Mouse (Mus musculus) common myeloid progenitor, adult 5-6 weeks (primary cell): ENCODE measurements at regions not wholly inside any gene's neighbourhood (a gene's known extent, or its start where the extent isn't known, plus 50 kb on each side); places are given as distances from the start of the nearest gene placed in this dataset.

ENCODE experiments used
- ATAC-seq: replicated peaks from 2 replicates; pipeline ENCODE4 v1.8.0; 2016; ENCODE audit warnings: low read depth, mild to moderate bottlenecking, moderate TSS enrichment, inconsistent platforms; ENCODE audit not compliant: poor library complexity, severe bottlenecking

DNA sequence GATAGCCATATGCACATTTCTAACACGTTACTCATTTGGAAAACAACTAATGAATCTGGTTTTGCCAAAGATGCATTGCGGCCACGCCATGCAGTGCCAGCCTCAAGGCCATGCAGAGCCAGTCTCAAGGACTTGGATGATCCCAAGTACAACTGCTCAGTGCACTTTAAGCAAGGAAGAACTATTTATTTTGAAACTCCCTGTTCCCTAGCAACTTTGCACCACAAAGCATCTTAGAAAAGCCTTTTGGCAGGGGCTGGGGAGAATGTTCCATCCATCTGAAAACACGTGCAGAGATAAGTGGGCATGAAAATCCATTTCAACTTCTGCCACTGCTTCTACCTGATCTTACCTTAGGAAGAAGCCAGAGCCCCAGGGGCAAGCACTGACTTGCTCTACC, 182.1 kb upstream of the Phactr1 start:
- ATAC-seq: no peak

DNA sequence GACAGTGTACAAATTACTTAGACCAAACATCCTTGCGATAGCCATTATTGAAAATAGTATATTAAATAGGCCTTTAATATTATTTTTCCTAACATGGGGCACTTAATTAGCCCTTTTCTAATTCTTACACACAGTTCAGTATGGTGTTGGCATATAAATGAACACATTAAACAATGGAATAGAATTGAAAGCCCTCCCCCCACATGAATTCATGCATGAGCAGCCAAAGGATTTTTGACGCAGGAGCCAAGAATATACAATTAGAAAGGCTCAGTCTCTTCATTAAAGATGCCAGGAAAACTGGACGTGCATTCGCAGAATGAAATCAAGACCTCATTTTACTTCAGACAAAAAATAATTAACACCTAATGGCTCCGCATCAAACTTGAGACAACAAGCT, 172.9 kb upstream of the Phactr1 start:
- ATAC-seq: no peak

DNA sequence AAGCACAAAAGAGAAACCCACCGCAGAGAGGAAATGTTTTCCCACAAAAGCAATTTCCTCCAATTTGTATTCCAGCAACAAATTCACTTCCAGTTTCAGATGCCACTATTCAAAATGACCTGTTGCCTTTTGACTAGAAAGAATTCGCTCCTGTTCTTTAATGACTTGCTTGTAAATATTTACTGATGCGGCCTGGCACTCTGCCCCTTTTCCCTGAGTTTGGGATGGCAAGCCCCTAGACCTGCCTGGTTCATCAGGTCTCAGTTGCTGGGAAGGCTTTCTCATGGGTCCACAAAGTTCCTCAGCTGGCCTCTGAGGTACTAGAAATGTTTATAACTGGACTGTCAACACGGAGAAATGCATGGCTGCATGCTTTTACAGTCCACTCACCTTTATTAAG, 161.7 kb upstream of the Phactr1 start:
- no peak for ATAC-seq

DNA sequence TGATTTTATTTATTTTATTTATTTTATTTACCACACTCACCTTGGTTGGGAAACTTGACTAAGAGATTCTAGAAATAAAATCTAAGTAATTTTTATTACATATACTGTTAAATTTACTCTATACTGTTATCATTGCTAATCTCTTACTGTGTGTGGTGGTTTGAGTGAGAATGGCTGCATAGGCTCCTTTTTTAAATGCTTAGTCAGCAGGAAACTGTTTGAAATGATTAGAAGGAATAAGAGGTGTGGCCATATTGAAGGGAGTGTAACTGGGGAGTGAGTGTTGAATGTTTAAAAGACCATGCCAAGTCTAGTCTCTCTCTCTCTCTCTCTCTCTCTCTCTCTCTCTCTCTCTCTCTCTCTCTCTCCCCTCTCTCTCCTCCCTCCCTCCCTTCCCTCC, 157.9 kb upstream of the Phactr1 start:
- no peak for ATAC-seq

DNA sequence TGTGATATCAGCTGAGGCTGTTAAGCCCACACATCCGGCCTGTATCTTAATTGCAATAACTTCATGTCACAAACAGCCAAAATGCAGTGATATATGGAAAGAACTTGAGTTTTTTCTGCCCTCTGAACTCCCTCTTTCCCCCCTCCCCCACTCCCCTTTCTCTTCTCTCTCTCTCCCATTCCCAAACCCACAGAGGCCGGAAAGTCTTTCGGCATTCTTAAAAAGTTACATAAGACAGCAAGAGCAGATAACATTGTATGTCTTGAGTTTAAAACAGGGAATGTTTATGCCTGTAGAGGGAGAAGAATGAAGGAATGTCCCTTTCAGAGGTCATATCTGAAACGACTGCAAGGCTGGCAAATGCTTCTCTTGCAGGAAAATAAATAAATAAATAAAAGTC, 154.3 kb upstream of the Phactr1 start:
- ATAC-seq: no peak

DNA sequence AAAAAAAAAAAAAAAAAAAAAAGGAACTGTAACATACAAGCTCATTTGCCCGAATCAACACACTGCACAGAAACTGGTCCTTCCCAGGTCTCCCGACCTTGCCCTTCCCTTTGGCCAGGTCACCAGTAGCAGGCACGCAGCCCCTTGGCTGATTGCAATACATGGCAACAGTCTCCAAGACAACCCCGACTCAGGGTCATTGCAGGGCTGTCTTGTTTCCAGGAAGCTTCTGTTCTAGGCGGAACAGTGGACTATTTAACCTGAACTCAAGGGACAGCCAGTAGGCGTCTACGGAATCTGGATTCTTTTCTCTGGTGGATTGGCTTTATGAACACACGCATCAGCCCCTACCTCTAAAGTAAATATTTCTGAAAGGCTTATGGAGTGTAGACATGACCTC, 153.5 kb upstream of the Phactr1 start:
- ATAC-seq: no peak

DNA sequence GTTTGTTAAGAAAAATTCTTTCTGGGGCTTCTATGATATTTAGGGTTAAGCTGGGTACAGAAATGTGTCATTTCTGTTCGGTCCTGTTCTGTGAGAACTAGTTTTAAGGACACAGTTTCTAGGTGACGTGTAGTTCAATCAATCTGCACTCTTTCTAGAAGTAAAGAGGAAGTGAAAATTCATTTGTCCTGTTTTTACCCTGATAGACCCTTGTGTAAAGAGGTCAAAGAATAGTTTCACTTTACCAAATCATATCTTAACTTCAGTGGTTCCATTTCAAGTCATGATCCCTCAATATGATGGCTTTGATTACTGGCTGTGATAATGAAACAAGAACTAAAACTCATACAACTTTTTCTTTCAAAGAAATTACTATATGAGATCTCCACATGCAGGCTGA, 152.3 kb upstream of the Phactr1 start:
- no peak for ATAC-seq

DNA sequence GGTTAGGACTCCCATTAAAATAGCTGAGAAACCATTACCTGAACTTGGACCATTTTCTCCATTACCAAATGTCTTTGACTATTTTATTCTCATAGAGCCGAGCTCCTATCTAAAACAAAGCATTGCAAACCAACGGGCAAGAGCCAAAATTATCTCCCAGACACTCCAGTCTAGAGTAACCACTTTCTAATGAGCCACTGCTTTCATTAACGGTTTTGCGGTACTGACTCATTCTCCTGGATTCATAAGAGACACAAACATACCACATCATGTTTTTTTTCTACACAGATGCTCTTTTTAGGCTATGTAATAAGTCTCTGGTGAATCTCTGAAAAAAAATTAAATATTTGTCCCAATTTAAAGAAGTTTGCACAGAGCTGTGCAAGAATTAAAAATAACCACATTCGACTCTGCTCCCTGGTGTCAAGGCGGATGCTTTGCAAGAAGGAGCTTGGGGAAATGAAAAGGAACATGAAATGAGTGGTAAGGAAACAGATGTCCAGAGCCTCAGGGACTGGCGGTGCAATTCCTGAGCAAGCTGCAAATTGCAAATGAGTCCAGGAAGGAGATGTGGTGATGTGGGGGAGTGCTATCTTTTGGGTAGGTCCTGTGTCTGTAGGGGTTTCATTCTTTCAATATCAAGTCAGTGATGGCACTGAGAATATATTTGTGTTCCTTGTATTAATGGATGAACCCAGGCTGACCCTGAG, 143.8 kb upstream of the Phactr1 start:
- no peak for ATAC-seq

DNA sequence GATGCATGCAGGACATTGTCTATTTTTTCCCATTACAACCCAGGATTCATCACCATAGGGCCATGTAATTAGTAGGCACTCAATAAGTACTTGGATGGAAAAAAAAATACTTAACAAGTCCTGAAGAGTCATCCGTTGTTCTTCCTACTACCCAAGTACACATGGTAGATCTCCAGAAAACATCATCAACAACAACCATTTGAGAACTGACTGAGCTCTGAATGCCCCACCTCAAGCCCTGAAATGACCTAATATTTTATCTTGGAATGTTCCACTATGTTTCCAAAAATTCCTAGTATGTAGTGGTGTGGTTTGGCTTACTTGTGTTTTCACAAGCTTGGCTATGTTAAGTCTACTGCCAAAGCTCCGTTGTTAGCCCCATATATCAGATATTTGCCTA, 142.4 kb upstream of the Phactr1 start:
- no peak for ATAC-seq

DNA sequence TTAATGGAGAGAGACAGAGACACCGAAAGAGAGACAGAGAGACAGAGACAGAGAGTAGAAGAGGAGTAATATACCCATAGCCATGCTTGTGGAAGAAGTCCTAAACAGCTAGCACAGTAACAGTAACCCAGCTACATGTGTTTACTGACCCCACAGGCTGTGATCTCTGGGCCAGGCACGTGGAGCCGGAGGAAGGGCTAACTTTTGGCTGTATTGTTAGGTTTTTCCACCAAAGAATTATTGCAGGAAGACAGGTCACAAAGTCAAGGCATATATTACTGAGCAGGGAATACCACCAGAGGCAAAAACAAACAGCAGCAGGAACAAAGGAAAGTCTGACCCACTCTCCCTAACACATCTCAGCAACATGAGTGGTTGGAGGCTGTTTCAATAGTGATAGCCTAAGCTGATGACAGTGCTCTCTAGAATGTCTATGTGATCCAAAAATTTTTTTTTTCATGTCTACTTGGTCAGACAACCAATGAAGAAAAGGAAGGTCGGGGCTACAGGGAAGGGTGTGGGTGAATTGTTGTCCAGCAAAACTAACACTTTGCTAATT, 135.8 kb upstream of the Phactr1 start:
- ATAC-seq: no peak

DNA sequence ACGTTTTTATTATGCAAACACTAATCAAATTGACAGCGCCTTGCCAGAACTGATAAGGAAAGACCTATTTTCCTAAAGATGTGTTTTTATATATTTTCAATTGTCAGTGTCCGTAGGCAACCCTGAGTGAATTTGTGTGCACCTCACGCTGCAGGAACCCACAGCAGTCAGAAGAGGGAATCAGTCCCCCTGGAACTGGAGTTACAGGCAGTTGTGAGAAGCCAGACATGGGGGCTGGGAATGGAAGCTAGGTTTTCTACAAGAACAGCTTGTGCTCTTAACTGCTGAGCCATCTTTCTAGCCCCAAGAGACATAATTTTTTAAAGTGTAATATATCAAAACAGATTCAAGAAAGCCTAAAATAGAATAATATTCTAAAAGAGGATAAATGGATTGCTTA, 134.0 kb upstream of the Phactr1 start:
- ATAC-seq: no peak

DNA sequence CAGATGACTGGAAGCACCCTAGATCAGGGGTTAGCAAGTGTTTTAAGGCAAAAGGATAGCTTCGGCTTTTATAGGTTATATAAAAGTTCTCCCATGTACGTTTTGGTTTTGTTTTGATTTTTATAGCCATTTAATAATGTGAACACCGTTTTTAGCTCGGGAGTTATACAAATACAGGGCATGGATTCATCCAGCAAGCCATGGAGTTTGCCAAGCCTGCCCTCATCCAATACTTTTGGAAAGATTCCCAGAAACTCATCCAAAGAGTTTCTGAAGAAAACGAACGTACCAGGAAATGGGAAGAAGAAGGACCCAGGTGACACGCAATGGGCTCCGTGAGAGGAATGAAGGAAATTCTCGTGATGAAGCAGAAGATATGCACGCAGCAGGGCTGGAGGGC, 133.6 kb upstream of the Phactr1 start:
- no peak for ATAC-seq

DNA sequence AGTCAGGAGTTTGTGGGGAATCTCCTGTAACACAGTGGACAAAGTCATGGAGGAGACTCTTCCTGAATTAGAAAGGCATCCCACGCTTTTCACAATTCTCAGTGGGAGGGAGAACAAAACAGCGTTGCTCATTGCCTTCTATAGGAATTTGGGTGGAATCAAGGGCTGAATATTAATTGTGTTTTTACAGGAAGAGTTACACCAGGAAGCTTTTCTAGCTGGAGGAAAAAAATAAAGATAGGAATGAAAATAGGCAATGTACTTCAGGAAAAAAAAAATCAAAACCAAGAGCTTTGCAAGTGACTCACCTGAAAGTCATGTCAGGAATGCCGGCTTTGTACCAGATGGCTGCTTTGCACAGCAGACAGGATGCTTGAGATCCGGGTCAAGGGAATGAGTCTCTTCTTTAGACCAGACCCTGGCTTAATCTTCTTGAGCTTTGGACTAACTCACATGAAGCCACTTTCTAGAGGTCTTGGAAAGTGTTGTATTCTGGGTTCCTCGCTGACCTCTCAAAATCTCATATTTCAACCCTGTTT, 131.3 kb upstream of the Phactr1 start:
- no peak for ATAC-seq

DNA sequence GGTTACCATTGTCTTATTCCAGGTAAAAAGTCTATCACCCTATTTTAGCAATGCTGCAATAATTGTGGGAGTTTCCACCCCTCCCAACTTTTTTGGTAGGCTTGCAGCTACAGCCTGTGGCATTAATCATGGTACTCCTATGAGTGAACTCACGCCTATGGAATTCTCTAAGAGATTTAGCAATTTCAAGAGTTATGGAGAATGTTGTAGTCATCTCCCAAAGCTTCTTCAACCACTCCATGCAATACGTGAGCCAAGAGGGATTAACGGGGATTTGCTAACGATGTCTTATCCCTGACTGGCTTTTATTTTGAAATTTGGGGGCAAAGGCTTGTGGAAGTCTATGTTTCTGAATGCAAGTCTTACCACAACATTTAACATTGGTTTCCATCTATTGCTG, 125.5 kb upstream of the Phactr1 start:
- no peak for ATAC-seq

DNA sequence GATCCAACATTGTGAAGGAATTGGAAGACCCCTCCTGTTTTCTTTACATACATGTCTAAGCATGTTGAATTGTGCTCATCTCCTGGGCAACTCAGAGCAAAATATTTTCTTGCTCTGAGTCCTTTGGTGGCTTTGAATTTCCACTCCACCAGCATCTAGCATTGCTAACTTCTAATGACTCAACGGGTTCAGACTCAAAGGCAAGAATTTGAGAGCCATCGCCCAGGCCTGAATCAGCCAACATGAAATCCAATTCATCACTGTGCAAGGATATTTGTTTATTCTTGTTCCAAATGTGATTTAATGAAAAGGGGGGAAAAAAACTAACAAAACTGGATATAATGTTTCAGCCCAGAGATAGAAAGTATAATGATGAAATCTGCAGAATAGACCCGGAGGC, 121.9 kb upstream of the Phactr1 start:
- no peak for ATAC-seq

DNA sequence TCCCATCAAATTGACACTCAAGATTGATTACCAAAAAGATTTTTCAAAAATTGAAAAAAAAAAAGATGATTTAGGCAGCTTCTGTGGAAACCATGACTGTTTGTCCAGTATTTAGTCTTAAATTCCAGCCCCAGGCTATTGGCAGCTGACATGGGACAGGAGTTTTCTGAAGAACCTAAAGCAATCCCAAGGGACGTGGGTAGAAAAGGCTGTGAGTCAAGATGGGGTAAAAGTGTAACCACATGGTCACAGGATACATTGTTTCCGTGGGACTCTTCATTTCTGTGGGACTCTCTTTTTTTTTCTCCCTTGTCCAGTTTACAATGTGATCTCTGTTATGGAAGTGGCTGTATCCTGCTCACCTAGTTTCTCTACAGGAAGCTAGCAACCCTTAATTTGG, 119.0 kb upstream of the Phactr1 start:
- ATAC-seq: no peak

DNA sequence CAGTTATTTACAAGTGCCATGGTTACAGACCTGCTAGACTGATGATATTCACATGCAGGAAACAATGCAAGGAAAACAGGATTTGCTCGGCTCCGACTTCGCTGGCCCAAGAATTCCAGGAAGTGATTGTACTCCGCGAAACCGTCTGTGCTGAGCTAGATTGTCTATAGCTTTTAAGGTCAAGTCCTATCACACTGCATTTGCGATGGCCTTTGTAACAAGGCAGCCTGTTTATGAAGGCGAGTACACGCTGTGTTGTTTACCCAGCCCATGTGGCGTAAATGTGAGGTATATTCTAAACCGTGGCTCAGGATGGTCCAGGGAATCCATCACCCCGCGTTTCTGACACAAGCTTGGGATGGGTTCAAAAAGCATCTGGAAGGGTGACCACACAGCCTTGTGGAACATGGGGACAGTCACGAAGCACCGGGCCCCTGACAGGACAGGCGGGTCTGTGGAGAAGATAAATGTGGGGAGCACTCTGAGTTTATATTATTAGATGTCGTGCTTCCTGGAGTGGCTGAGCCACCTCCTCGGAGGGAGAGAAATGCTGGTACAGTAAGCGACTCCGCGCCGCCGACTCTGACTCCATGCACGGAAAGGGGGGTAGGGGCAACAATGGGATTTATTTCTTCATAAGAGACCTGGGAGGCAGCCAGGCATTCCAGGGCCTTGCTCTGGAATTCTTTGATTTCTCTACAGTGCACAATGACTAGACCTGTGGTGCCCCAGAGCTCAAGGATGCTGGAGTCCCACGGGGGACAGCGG, 114.9 kb upstream of the Phactr1 start:
- ATAC-seq: no peak

DNA sequence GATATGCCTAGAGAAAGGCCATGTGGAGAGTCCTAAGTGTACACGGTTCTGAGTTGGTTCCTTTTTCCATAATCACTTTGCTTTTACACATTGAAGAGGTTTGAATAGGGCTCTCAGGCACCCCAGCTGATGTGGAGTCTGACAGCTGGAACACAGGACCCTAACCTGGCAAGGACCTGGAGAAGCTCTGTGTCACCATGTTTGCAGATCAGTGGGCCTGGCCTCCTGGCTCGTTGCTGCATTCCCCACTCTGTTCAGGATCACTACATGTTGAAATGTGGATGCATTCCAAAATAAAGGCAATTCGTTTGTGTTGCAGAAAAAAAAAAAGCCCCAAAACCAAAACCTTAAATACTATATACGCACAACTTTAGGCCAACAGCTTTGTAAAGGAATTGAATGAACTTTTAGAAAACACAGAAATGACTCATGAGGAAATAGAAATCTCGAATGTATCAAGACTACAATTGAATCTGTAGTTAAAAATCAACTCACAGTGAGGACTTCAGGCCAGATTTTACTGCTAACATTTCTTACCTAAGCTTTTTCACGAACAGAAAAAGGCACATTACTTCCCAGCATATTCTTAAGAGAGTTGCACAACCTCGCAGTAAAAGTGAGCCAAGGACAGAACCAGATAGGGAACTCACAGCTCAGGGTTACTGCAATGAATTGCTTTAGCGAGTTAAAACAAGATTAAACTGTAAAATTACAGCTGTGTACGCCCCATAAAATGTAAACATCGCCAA, 109.6 kb upstream of the Phactr1 start:
- no peak for ATAC-seq

DNA sequence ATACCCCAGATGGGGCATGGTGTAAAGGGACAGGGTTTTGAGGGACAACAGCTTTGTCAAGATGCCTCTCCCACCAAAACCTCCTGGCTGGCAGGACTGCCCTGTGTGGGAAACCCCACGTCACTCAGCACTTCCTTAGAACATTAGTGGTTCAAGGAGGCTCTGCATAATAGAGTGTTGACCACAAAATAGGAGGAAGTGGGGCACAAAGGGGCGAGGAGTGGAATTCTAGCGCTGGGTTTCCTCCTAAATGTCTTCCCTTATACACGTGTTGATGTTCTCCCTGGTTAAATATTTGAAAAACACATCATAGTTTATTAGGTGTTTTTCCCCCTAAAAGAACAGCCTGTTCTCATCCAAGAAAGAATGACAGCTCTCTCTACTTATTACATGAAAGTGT, 106.2 kb upstream of the Phactr1 start:
- peak; percentile 87 for ATAC-seq

DNA sequence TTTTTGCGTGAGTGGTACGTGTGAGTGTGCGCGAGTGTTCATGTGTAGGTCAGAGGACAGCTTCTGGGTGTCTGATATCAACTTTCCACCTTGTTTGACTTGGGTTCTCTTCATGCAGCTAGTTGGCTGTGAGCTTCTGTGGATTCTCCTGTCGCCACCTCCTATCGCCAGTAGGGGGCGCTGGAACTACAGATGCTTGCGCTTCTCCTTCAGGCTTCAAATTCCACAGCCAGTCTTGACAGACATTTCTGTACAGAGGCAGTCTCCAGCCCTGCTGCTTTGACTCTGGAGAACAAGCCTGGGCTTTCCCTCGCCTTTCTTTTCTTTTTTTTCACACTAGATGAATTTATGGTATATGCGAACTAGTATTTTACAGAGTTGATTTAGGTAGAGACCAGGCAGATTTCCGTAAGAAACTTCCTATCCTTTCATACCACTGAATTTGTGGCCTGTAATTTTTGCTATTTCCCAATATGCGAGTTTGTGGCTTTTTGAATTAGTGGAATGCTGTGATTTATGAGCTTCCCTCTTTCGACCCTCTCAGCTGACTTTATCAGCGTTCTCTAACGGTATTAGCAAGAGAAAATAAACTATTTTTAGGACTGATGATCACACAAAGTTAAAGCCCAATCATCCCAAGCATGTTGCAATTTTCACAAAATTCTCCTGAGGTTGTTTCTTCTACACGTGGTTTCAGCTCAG, 104.5 kb upstream of the Phactr1 start:
- ATAC-seq: peak; percentile 78
